Mouse (Mus musculus): Measurements from ENCODE around the gene Adamtsl4. TPM values are rescaled to one million over a fixed set of nuclear protein-coding genes. Genes with fewer than 3 reads are reported as not detected.

Gene Adamtsl4
- total RNA-seq, 2 experiments from 2014 or later = 23.9 to 26.3 TPM

DNA sequence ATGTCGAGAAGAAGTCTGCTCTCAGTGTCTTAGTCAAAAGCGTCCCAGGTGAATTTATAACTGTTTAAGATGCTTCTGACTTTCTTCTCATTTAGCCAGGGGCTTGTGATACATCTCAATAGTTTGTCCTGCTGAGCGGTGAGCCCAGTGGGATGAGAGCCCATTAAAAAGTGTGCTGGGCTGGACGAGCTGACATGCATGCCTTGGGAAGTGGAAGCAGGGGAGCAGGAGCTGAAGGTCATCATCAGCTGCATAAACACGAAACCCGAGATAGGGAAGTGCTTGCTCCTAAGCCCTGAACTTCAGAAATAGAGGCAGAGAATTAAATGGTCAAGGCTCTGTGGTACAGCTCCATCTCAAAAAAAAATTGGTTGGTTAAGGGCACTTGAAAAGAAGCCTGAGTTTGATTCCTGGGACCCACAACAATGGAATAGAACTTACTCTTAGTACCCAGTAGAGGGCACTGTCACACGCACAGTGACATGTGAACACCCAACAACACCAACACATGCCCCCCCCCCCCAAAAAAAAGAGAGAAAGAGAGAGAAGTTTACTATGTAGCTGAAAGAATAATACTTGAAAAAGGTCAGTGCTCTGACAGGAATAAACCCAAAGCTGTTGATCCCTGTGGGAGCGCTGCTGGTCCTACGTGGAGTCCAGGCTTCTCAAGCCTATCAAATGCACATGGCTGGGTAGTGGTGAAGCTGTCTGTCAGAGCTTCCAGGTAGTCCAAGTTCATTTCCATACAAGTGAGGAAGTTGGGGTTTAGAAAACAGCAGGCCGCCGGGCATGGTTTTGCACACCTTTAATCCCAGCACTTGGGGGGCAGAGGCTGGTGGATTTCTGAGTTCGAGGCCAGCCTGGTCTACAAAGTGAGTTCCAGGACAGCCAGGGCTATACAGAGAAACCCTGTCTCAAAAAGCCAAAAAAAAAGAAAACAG lies 54.8 kb downstream of the Adamtsl4 start:
- DNase-seq = no peak

GRCm38 (mm10) chr3:95631304-95631703 lies 56.4 kb downstream of the Adamtsl4 start:
- DNase-seq = no peak

DNA sequence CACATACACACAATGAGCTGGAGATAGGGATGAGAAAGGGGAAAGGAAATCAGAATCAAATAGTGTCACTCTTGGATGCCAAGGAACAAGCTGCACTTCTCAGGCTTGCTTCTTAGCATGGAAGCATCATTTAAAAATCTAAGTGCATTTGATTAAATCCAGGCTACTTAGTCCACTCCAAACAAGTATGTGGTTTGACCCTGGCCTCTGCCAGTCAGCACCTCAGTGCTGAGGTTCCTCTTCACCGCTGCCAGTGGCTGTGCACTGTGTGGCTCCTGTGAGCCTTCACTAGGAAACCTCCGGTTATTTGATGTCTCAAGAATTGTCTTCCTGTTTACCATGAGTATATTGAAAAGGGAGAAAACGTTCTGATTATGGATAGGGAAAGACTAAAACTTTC lies 56.9 kb downstream of the Adamtsl4 start:
- DNase-seq = no peak

DNA sequence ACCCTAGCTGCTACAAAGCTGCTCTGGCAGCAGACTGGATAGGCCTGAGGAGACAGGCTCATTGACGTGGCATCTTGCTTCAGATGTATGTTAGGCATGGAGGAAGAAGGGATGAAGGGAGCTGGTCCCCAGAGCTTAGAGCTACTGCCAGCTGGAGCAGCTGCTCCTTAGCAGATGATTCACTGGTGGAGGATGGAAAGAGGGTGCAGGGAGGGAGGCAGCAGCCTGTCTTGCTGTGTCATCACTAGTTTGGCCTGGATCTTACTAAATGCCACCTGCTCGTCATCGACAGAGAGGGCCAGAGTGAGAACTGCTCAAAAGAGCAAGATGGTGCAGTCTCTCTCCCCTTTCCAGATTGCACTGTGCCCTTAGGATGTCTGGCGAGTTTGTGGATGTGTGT lies 58.0 kb downstream of the Adamtsl4 start:
- no peak for DNase-seq

- DNase-seq = no peak
Measured at GRCm38 (mm10) chr3:95627763-95628162, 60.0 kb downstream of the Adamtsl4 start.

Small RNA genes lying within 50 kb of the gene (microRNA-seq; reads per million reads assigned to microRNA genes)
- gene Mir7014 = 0 reads per million in 2 experiments

Other genes starting within 250 kb of the Adamtsl4 start
- gene Ctsk, start 188.7 kb downstream of the Adamtsl4 start, total RNA-seq (2021) = 100 to 1,000 TPM in 1 of 2 experiments, 10 to 100 TPM in 1; 31.4 to 178 TPM
- gene Ctss, start 161.1 kb downstream of the Adamtsl4 start, total RNA-seq (2021) = 1 to 10 TPM; 5.1 to 6.8 TPM
- not detected for gene Hormad1, start 128.2 kb downstream of the Adamtsl4 start, total RNA-seq (2021)
- gene Golph3l, start 99.0 kb downstream of the Adamtsl4 start, total RNA-seq (2021) = 10 to 100 TPM; 14.4 to 15.5 TPM
- 10 to 100 TPM; 80.1 to 80.2 TPM for gene Ensa, start 62.9 kb downstream of the Adamtsl4 start, total RNA-seq (2021)
- gene Mcl1, start 29.1 kb downstream of the Adamtsl4 start, total RNA-seq (2021) = 100 to 1,000 TPM in 1 of 2 experiments, 10 to 100 TPM in 1; 96.8 to 111 TPM
- gene Ecm1, start 51.7 kb upstream of the Adamtsl4 start, total RNA-seq (2021) = 10 to 100 TPM; 19.7 to 29.7 TPM
- 10 to 100 TPM; 27.7 to 29.4 TPM for gene Tars2, start 72.3 kb upstream of the Adamtsl4 start, total RNA-seq (2021)
- 10 to 100 TPM; 32.2 to 41.1 TPM for gene Rprd2, start 130.9 kb upstream of the Adamtsl4 start, total RNA-seq (2021)
- gene Prpf3, start 168.0 kb upstream of the Adamtsl4 start, total RNA-seq (2021) = 10 to 100 TPM; 12.8 to 22.9 TPM
- 100 to 1,000 TPM; 270 to 271 TPM for gene Mrps21, start 183.6 kb upstream of the Adamtsl4 start, total RNA-seq (2021)
- 1 to 10 TPM; 1.0 to 1.6 TPM for gene Ciart, start 194.3 kb upstream of the Adamtsl4 start, total RNA-seq (2021)
- gene BC028528, start 204.1 kb upstream of the Adamtsl4 start, total RNA-seq (2021) = 10 to 100 TPM; 15.7 to 20.8 TPM
- 10 to 100 TPM; 66.1 to 72.1 TPM for gene Aph1a, start 206.1 kb upstream of the Adamtsl4 start, total RNA-seq (2021)
- 10 to 100 TPM; 49.1 to 56.9 TPM for gene Car14, start 216.8 kb upstream of the Adamtsl4 start, total RNA-seq (2021)
- gene Anp32e, start 241.3 kb upstream of the Adamtsl4 start, total RNA-seq (2021) = 100 to 1,000 TPM in 1 of 2 experiments, 10 to 100 TPM in 1; 87.3 to 101 TPM

Data from gastrocnemius, postnatal 10 days (tissue).